Mouse (Mus musculus) myocyte (in vitro differentiated cells): ENCODE measurements around the gene AA986860. TPM values are rescaled to one million over a fixed set of nuclear protein-coding genes. Genes with fewer than 3 reads are reported as not detected.

Source experiments
- H3K27me3 ChIP-seq: one replicate; pipeline ENCODE4 v1.6.1; 2011; ENCODE audit not compliant: control insufficient read depth, insufficient read depth, insufficient read length
- H3K36me3 ChIP-seq: one replicate; pipeline ENCODE4 v1.6.1; 2011; ENCODE audit not compliant: control insufficient read depth, insufficient read depth
- H3K4me2 ChIP-seq: one replicate; pipeline ENCODE4 v1.6.1; 2011; ENCODE audit warnings: low read depth, control low read depth
- H3K4me3 ChIP-seq: one replicate; pipeline ENCODE4 v1.5.1; 2011; ENCODE audit warnings: mild to moderate bottlenecking, control low read depth, moderate library complexity
- H3K79me2 ChIP-seq: one replicate; pipeline ENCODE4 v1.6.1; 2011; ENCODE audit not compliant: control insufficient read depth, insufficient read depth
- H3ac ChIP-seq: one replicate; pipeline ENCODE4 v1.6.1; 2011; ENCODE audit not compliant: control insufficient read depth, insufficient read length
- CEBPB ChIP-seq: IDR thresholded peaks from 2 replicates; pipeline ENCODE4 v1.6.1; 2011; ENCODE audit warnings: mild to moderate bottlenecking, moderate library complexity; ENCODE audit not compliant: poor library complexity, insufficient read depth, severe bottlenecking
- E2F4 ChIP-seq: IDR thresholded peaks from one replicate; pipeline ENCODE4 v1.6.1; 2011; ENCODE audit warnings: mild to moderate bottlenecking, control low read depth, moderate library complexity; ENCODE audit not compliant: insufficient read depth
- MAX ChIP-seq: IDR thresholded peaks from one replicate; pipeline ENCODE4 v1.6.1; 2011; ENCODE audit warnings: low read depth, mild to moderate bottlenecking, control low read depth
- MYOD1 ChIP-seq, 3 experiments: IDR thresholded peaks; one replicate each; pipeline ENCODE4 v1.6.1; 2011; ENCODE audit warnings: control low read depth in 2 of 3, low read depth in 2 of 3, mild to moderate bottlenecking in 2 of 3, moderate library complexity in 1 of 3; ENCODE audit not compliant: insufficient read length in 2 of 3, control insufficient read depth in 1 of 3
- MYOG ChIP-seq, 3 experiments: IDR thresholded peaks; one replicate each; pipeline ENCODE4 v1.6.1; 2011; ENCODE audit warnings: control low read depth in 2 of 3, low read depth in 2 of 3, mild to moderate bottlenecking in 2 of 3; ENCODE audit not compliant: insufficient read length in 2 of 3, control insufficient read depth in 1 of 3, insufficient read depth in 1 of 3
- POLR2A ChIP-seq: IDR thresholded peaks from one replicate; pipeline ENCODE4 v1.6.1; 2011; ENCODE audit warnings: low read depth, mild to moderate bottlenecking, control low read depth, moderate library complexity; ENCODE audit not compliant: insufficient read length
- POLR2AphosphoS2 ChIP-seq: IDR thresholded peaks from one replicate; pipeline ENCODE4 v1.6.1; 2011; ENCODE audit warnings: low read depth, control low read depth; ENCODE audit not compliant: insufficient read length
- REST ChIP-seq: IDR thresholded peaks from one replicate; pipeline ENCODE4 v1.6.1; 2011; ENCODE audit warnings: mild to moderate bottlenecking, control low read depth, moderate library complexity; ENCODE audit not compliant: insufficient read depth, insufficient read length
- SRF ChIP-seq: IDR thresholded peaks from one replicate; pipeline ENCODE4 v1.6.1; 2011; ENCODE audit warnings: low read depth; ENCODE audit not compliant: control insufficient read depth, insufficient read length
- TCF12 ChIP-seq: IDR thresholded peaks from one replicate; pipeline ENCODE4 v1.6.1; 2011; ENCODE audit warnings: mild to moderate bottlenecking, control low read depth; ENCODE audit not compliant: poor library complexity, insufficient read depth, severe bottlenecking
- TCF3 ChIP-seq: IDR thresholded peaks from one replicate; pipeline ENCODE4 v1.6.1; 2011; ENCODE audit warnings: low read depth, control low read depth; ENCODE audit not compliant: insufficient read length
- USF1 ChIP-seq: IDR thresholded peaks from one replicate; pipeline ENCODE4 v1.6.1; 2011; ENCODE audit warnings: low read depth, mild to moderate bottlenecking, control low read depth, moderate library complexity
- polyA plus RNA-seq: library from polyadenylated mRNA; unstranded; fragments of >200 nt; fragmentation: generic; extraction: Trizol; gene quantifications from one replicate; pipeline ENCODE4 v1.2.1, GENCODE M21; 2012; ENCODE audit warnings: missing spikeins

AA986860 gene
- polyA plus RNA-seq, 1 experiment: 1.2 TPM

DNA sequence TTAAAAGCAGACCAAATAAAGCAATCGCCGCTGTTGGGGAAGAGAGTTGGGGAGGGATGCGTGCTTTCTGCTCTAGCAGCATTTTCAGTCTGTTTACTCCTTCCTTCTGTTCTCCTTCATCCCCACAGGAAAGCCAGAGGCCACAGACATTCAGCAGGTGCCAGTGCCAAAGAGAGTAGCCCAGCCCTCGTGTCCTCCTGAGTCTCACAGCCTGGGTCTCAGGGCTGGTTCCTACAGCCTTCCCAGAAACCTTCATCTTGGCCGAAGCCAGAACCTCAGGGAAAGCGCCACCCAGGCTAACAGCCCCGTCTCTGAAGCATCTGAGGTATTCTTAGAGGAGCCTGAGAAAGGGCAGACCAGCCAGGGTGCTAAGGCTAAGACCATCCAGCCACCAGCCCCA, 10.4 kb downstream of the AA986860 start:
- no peaks in the 10 kb centered on the region for H3K79me2 ChIP-seq
- H3K36me3 ChIP-seq: no peaks in the 10 kb centered on the region
- no peak for TF ChIP-seq MYOD1 (IDR thresholded peaks at IDR 0.05; ENCODE audit: control insufficient read depth in 1 of 3, insufficient read length in 2 of 3, low read depth in 2 of 3)
- TF ChIP-seq MYOG (IDR thresholded peaks at IDR 0.05; ENCODE audit: control insufficient read depth in 1 of 3, insufficient read depth in 1 of 3, insufficient read length in 2 of 3, low read depth in 2 of 3): no peak
- TF ChIP-seq POLR2A: no peak
- TF ChIP-seq CEBPB: no peak
- TF ChIP-seq TCF3: no peak
- no peak for TF ChIP-seq TCF12
- no peak for TF ChIP-seq SRF
- no peak for TF ChIP-seq REST
- no peak for TF ChIP-seq POLR2AphosphoS2
- TF ChIP-seq USF1: no peak
- no peak for TF ChIP-seq MAX
- TF ChIP-seq E2F4: no peak
- H3ac ChIP-seq: no peak overlapping the region
- no peak overlapping the region for H3K4me2 ChIP-seq
- H3K4me3 ChIP-seq: no peak overlapping the region
- H3K27me3 ChIP-seq: no peaks in the 10 kb centered on the region

DNA sequence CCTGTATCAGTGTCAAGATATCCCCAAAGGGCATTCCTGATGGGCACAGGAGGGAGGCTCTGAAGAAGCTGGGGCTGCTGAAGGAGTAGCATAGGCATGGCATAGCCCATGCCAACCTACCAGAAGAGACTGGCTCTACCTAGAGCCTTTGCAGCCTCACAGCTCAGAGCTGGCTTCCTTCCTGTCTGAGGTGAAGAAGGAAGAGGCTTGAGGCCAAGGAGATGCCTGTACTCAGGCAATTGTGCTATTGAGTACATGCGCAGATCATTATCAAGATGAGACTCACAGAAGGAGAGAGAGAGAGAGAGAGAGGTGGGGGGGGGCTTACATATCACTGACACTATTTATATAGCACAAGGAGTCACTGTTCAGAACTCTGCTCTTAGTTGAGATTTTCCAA, 12.0 kb downstream of the AA986860 start:
- H3K36me3 ChIP-seq: no peaks in the 10 kb centered on the region
- H3K4me2 ChIP-seq: no peak overlapping the region
- no peak overlapping the region for H3K4me3 ChIP-seq
- no peaks in the 10 kb centered on the region for H3K27me3 ChIP-seq
- no peak for TF ChIP-seq POLR2A
- no peak for TF ChIP-seq CEBPB
- TF ChIP-seq USF1: no peak
- no peak for TF ChIP-seq TCF3
- TF ChIP-seq MYOG (IDR thresholded peaks at IDR 0.05; ENCODE audit: control insufficient read depth in 1 of 3, insufficient read depth in 1 of 3, insufficient read length in 2 of 3, low read depth in 2 of 3): no peak
- TF ChIP-seq MAX: no peak
- no peak for TF ChIP-seq MYOD1 (IDR thresholded peaks at IDR 0.05; ENCODE audit: control insufficient read depth in 1 of 3, insufficient read length in 2 of 3, low read depth in 2 of 3)
- no peak for TF ChIP-seq TCF12
- TF ChIP-seq REST: no peak
- no peak for TF ChIP-seq SRF
- no peak for TF ChIP-seq POLR2AphosphoS2
- TF ChIP-seq E2F4: no peak
- H3K79me2 ChIP-seq: no peaks in the 10 kb centered on the region
- H3ac ChIP-seq: no peak overlapping the region

DNA sequence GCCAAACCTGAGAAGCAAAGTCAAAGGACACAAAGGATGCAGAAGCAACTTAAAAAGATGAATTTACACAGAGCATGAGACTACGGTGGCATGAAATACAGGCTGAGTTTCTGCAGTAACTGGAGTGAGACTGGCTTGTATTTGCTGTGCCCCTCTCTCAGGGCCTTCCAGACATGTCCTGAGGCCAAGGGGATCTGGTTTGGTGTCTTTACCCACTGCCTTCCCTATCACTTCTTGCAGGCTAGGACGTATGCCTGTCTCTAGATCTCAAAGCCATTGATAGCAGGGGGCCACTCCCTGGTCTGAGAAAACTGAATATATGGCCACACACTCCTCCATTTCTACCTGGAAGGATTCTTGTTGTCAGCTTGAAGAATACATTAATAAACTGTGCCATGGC, 12.4 kb downstream of the AA986860 start:
- H3ac ChIP-seq: no peak overlapping the region
- H3K36me3 ChIP-seq: no peaks in the 10 kb centered on the region
- TF ChIP-seq MYOD1 (IDR thresholded peaks at IDR 0.05; ENCODE audit: control insufficient read depth in 1 of 3, insufficient read length in 2 of 3, low read depth in 2 of 3) (no peak), SRF (no peak), POLR2AphosphoS2 (no peak), USF1 (no peak), CEBPB (no peak)
- no peaks in the 10 kb centered on the region for H3K79me2 ChIP-seq
- H3K27me3 ChIP-seq: no peaks in the 10 kb centered on the region
- no peak overlapping the region for H3K4me3 ChIP-seq
- no peak overlapping the region for H3K4me2 ChIP-seq

- Histone ChIP-seq H3K27me3 (no peaks in the 10 kb centered on the region), H3K4me2 (no peak overlapping the region), H3K79me2 (no peaks in the 10 kb centered on the region), H3K36me3 (no peaks in the 10 kb centered on the region), H3ac (no peak overlapping the region), H3K4me3 (no peak overlapping the region)
- TF ChIP-seq E2F4: no peak
- no peak for TF ChIP-seq SRF
- no peak for TF ChIP-seq POLR2AphosphoS2
- no peak for TF ChIP-seq MYOD1 (IDR thresholded peaks at IDR 0.05; ENCODE audit: control insufficient read depth in 1 of 3, insufficient read length in 2 of 3, low read depth in 2 of 3)
- TF ChIP-seq MYOG (IDR thresholded peaks at IDR 0.05; ENCODE audit: control insufficient read depth in 1 of 3, insufficient read depth in 1 of 3, insufficient read length in 2 of 3, low read depth in 2 of 3): no peak
- no peak for TF ChIP-seq USF1
- TF ChIP-seq POLR2A: no peak
- no peak for TF ChIP-seq TCF12
Observed at GRCm38 (mm10) chr1:130744961-130745360, 13.2 kb downstream of the AA986860 start.

DNA sequence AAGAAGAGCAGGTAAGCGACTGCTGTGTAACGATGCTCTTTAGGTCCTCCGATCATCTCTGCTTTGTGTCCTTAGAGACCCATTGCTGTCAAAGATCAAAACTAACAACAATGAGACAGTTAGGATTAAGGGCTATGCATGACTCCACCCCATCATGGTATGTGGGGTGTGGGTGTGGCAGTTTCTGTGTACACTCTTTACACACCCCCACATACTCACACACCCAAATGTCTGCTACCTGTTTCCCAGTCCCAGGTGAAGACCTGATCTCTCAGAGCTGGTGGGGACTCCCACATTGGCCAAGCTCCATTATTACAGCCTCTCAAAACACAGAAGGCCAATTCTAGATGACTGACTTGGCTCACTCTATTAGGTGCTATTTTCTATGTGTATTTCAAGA, 13.8 kb downstream of the AA986860 start:
- Histone ChIP-seq H3K4me2 (no peak overlapping the region), H3K27me3 (no peaks in the 10 kb centered on the region), H3K79me2 (no peaks in the 10 kb centered on the region), H3K4me3 (no peak overlapping the region), H3ac (no peak overlapping the region), H3K36me3 (no peaks in the 10 kb centered on the region)
- TF ChIP-seq REST (no peak), POLR2A (no peak), MYOG (IDR thresholded peaks at IDR 0.05; ENCODE audit: control insufficient read depth in 1 of 3, insufficient read depth in 1 of 3, insufficient read length in 2 of 3, low read depth in 2 of 3) (no peak), MYOD1 (IDR thresholded peaks at IDR 0.05; ENCODE audit: control insufficient read depth in 1 of 3, insufficient read length in 2 of 3, low read depth in 2 of 3) (no peak), TCF3 (no peak), TCF12 (no peak), POLR2AphosphoS2 (no peak), E2F4 (no peak), SRF (no peak), USF1 (no peak), CEBPB (no peak), MAX (no peak)
